Mouse (Mus musculus): ENCODE measurements around the gene BC004004.

The BC004004 gene

DNA sequence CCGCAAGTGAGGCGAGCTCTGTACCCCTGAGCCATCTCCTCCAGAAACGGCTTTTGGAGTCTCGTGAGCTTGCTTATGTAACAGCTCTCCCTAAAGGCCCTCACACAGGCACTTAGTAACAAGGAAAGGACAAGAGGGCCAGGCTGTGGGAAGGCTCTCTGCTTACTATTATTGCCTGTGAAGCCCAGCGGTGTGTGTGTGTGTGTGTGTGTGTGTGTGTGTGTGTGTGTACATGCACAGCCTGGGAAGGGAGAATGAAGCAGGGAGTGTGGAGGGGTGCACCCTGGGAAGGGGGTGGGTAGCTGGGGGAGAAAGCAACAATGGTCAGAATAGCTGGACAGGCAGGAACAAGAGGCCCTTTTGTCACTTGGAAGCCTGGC is 86.9 kb downstream of the BC004004 start:
- DNase-seq, result no peak

DNA sequence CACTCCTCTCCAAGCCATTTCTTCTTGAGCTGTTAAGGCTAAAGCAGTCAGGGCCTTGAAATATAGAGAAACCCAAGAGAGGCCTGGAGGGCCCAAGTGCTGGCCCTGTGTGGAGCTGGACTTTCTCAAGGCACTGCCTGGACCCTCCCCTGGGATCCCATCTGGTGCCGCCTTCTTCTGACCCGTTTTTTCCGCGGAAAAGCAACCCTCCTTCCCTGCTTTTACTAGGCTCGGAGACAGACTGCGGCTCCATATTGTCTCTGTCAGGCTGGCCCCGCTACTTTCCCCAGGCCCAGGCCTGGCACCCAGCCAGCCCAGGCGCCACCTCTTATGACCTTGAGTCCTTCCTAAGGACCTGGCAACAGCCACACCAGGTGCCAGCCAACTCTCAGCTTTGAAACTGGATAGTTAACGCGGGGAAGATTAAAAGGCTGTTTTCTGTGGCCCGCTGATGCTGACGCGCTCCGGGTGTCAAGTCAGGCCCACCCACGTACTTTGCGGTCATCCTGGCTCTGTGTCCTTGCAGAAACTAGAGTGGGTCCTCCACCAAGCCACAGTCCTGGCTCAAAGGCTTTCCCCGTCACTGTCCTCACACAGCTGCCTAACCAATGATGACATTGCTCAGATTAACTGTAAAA is 87.4 kb downstream of the BC004004 start:
- DNase-seq, result no peak

DNA sequence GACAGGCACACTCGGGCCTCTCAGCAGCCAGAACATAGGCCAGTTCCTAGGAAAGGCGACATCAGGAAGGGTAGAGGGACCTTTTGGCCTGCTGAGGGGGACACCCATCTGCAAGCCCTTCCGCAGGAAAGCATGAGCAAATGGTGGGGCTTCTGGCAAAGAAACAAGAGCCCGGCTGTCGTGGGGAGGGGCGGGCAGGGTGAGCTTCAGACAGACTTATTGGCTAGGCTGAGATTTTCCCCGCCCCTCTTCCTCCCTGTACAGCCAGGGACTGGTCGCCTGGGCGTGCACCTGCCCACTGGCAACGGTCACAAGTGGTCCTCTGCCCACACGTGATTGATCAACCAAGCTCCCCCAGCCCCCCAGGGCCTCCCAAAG is 87.9 kb downstream of the BC004004 start:
- no peak for DNase-seq

DNA sequence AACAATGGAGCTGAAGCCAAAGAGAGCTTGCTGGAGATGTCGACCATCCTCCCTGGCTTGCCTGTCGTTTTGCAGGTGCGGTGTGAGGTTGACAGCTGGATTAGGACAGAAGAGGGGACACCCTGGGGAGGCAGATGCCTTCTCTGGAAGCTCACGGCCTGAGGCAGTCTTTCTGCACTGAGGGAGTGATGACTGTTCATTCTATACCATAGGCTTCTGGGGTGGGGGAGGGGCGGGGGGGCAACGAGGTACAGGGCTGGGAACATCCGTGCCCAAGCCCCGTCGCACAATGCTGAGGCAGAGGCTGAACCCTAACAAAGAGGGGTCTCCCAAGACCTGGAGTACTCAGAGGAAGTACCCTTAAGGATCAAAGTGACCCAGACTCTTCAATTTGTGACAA is 88.3 kb downstream of the BC004004 start:
- DNase-seq, result no peak

DNA sequence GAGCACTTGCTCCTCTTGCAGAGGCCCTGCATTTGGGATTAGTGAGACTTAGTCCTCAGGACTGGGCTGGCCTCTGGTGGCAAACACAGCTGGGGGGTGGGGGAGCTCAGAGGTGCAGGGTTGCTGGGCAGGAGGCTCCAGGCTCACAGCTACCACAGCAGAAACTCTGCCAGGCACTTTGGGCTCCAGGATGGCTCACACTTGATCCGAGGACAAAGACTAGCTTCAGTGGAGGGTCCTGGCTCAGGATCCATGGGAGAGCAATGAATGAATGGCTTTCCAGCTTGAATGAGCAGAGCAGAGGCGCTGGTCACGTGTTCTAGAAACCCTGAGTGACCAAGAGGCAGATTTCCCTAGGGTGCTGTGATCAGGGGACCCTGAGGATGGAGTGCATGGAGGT is 90.3 kb downstream of the BC004004 start:
- no peak for DNase-seq

DNA sequence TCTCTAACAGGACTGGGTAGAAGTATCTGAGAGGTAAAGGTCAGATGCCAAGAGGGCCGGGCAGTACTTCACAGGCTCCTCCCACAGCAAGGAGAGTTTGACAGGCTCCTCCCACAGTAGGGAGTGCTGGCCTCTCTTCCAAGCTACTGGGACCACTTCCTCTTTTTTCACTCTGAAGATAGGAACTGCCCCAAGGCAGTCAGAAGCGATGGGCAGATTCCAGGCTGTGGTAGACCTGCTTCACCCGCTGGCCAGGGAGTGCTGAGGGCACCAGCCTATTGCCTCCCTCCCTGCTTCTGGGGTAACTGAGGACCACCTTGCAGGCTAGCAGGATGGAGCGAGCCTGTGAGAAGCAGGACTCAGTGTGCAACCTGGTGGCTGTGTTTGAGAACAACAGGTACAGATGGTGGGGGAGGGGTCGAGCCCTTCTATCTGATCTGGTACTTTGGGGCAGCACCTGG is 92.2 kb downstream of the BC004004 start, which contains the start of gene Fgd2:
TSS of gene Fgd2 (plus strand) at position 154 of the 461 bp plus-strand sequence.
- no peak for DNase-seq

DNA sequence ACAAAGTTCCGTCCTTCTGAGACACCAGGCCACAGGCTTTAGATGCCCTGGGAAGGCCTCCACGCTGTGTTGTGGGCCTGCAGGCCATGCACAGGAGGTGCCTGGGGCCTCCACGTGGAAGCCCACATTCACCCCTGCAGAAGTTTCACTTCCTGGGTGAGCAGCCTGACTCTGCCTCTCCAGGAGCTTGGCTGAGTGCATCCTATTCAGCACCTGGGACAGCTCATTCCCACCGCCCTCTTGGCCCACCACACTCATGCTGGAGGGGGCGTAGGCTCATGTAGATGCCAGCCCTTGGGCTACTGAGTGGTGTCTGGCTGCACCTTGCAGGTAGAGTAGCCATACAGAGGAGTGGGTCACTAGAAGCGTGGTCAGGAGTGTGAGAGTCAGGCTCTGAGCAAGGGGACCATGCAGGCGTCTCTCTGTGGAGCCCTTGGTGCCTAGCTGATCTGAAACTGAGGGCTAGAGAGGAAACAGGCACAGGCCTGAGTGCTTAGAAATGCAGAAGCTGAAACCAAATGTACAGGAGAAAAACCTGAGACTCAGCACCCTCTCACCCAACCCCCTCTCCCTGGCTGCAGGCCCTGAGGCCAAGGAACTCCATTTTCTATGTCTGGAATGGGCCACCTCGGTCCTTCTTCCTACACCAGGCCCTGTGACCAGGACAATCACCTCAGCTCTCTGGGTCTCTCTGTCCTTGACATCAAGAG is 93.5 kb downstream of the BC004004 start:
- DNase-seq, result no peak

DNA sequence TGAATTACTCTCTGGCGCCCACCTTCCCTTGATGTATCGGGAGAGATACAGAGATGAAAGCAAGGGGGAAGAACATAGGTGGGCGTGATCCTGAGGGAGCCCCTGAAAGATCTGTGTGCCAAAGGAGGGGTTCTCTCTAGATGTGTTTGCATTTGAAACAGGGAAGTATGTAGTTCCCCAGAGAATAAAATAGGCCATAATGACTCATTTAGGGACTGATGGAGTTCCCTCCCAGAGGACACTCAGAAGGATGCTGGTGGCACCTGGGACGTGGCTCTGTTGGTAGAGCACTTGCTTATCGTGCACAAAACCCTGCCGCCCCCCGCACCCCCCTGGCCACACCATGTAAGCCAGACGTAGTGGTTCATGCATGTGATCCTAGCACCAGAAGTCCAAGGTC is 94.5 kb downstream of the BC004004 start:
- no peak for DNase-seq

All from right cerebral cortex, postnatal 25 days (tissue).